Mouse (Mus musculus): Measurements from ENCODE around the gene Ttc39b.

- TF ChIP-seq CTCF (IDR thresholded peaks at IDR 0.05; ENCODE audit: extremely low read depth, insufficient read length, insufficient replicate concordance, low read depth, low read length) (no peak), POLR2A (IDR thresholded peaks at IDR 0.05; ENCODE audit: low read depth, low read length) (no peak)
Measured at GRCm38 (mm10) chr4:83308914-83309313, 15.1 kb downstream of the Ttc39b start.

Data from small intestine, adult 2 months (tissue).